Mouse (Mus musculus) retina, postnatal 7 days (tissue): ENCODE measurements around the gene Cd180.
A peak's percentile ranks its signal among the peaks of the same experiment; 100 is the strongest.
"Not testable (repeated sequence)": the region's sequence is repeated elsewhere in the genome, so short reads cannot be mapped to it uniquely, and the experiment has no call there.

Experiments used
- DNase-seq: peaks from one replicate; pipeline ENCODE4 v3.0.0-alpha.2; 2012; ENCODE audit warnings: low read depth, low spot score

Cd180 gene

GRCm38 (mm10) chr13:102677602-102678001, 15.8 kb upstream of the Cd180 start:
- DNase-seq = not testable (repeated sequence)

- peak; percentile 67 for DNase-seq
Observed at GRCm38 (mm10) chr13:102678482-102678881, 14.9 kb upstream of the Cd180 start.

- DNase-seq = no peak
Observed at GRCm38 (mm10) chr13:102684890-102685289, 8.5 kb upstream of the Cd180 start.

- DNase-seq = no peak
Observed at GRCm38 (mm10) chr13:102688121-102688520, 5.2 kb upstream of the Cd180 start.

- DNase-seq = no peak
Observed at GRCm38 (mm10) chr13:102689201-102690090, 3.9 kb upstream of the Cd180 start.

- DNase-seq = no peak
Observed at GRCm38 (mm10) chr13:102690184-102690583, 3.2 kb upstream of the Cd180 start.

- DNase-seq = no peak
Observed at GRCm38 (mm10) chr13:102691408-102692150, 1.8 kb upstream of the Cd180 start.

GRCm38 (mm10) chr13:102694154-102694553, 796 bp downstream of the Cd180 start:
- DNase-seq = no peak

GRCm38 (mm10) chr13:102695121-102695905, 2.0 kb downstream of the Cd180 start:
- DNase-seq = no peak

GRCm38 (mm10) chr13:102698335-102698734, 5.0 kb downstream of the Cd180 start:
- DNase-seq = no peak

GRCm38 (mm10) chr13:102698751-102699323, 5.5 kb downstream of the Cd180 start:
- peak; percentile 24 for DNase-seq

GRCm38 (mm10) chr13:102700176-102700575, 6.8 kb downstream of the Cd180 start:
- DNase-seq = no peak

GRCm38 (mm10) chr13:102700744-102701143, 7.4 kb downstream of the Cd180 start:
- no peak for DNase-seq

GRCm38 (mm10) chr13:102716973-102717372, 23.6 kb downstream of the Cd180 start:
- no peak for DNase-seq

- DNase-seq = no peak
Observed at GRCm38 (mm10) chr13:102725416-102725815, 32.1 kb downstream of the Cd180 start.

GRCm38 (mm10) chr13:102725906-102726305, 32.5 kb downstream of the Cd180 start:
- no peak for DNase-seq

- no peak for DNase-seq
Observed at GRCm38 (mm10) chr13:102726876-102727275, 33.5 kb downstream of the Cd180 start.

- DNase-seq = no peak
Observed at GRCm38 (mm10) chr13:102728035-102728434, 34.7 kb downstream of the Cd180 start.

- not testable (repeated sequence) for DNase-seq
Observed at GRCm38 (mm10) chr13:102728951-102729350, 35.6 kb downstream of the Cd180 start.

GRCm38 (mm10) chr13:102733063-102733462, 39.7 kb downstream of the Cd180 start:
- no peak for DNase-seq

GRCm38 (mm10) chr13:102737811-102738210, 44.5 kb downstream of the Cd180 start:
- no peak for DNase-seq
